Mouse (Mus musculus) gastrocnemius, postnatal 36 days (tissue): Measurements from ENCODE around the gene Txnrd1. TPM values are rescaled to one million over a fixed set of nuclear protein-coding genes. Genes with fewer than 3 reads are reported as not detected.

ENCODE experiments used
- DNase-seq, 2 experiments: peaks; one replicate each; pipeline ENCODE4 v3.0.0; 2022
- intact Hi-C: fragments of 180-260 bp; cut with DNase I; formaldehyde crosslinking; loops from one replicate; pipeline ENCODE4 v1.15.1; 2025
- total RNA-seq, 2 experiments: library from RNA; stranded (reverse); gene quantifications; 2 replicates each; pipeline ENCODE4 v1.2.3; 2021

The Txnrd1 gene
- total RNA-seq, 2 experiments from 2014 or later = 44.4 to 46.8 TPM

DNA sequence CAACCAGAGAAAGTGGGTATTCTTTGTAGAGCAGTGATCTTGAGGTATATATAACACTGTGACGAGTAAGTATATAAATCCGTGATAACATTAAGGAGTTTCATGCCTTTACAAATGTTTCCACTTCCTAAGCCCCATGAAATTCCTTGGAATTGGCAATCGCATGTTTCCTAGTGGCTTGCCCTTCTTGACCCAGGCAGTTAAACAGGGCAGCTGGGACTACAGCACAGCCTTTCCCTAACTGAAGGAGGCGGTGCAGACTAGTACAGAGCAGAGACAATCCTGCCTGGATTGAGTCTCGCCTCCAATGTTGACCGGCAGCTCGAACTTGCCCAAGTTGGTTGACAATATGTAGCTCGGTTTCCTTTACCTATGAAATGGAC is 25.8 kb downstream of the Txnrd1 start:
- no peak for DNase-seq
- intact Hi-C loops = loop anchor here (5.0 kb wide), 1 partner anchor 47 kb away; no protein-coding TSS in a partner anchor

GRCm38 (mm10) chr10:82860181-82860928 is 26.6 kb downstream of the Txnrd1 start:
- DNase-seq = peak; percentile 40 to 63
- intact Hi-C loops = loop anchor here (5.0 kb wide), 2 partner anchors 37 to 98 kb away; partner anchors contain the start of gene Nfyb

GRCm38 (mm10) chr10:82860929-82861315 is 27.2 kb downstream of the Txnrd1 start:
- intact Hi-C loops = loop anchor here (5.0 kb wide), 2 partner anchors 36 to 99 kb away; partner anchors contain the start of gene Nfyb

DNA sequence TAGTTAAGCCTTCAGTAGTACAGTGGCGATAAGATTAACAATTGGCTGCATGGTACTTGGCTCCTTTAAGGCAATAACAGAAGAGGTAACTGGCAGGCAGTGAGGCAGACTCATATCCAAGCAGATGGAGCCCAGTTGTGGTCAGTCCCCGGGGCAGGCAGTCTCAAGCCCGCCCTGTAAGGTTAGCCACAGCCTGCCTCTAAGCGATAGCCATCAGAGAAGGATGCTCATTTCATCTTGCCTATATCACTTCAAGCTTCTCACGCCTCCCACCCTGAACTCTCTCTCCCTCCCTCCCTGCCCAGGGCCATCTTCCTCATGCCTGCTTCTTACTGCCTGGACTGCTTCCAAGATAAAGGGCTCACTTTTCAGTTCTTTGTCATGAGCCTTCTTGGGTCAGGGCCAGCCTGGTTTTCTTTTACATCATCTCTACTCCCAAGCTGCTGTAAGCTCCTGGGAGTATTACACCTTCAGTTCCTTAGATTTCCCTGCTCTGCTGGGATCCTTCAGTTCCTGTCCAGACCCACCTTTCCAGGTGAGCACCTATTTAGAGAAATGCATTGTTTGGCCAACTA is 29.4 kb downstream of the Txnrd1 start:
- intact Hi-C loops = loop anchor here (5.0 kb wide), 2 partner anchors 34 to 101 kb away; partner anchors contain the start of gene Nfyb
- DNase-seq = no peak

More at GRCm38 (mm10) chr10:82860929-82861315, 27.2 kb downstream of the Txnrd1 start:
- DNase-seq = no peak

- intact Hi-C loops = loop anchor here (5.0 kb wide), 2 partner anchors 33 to 102 kb away; partner anchors contain the start of gene Nfyb
- peak in 1 of 2 experiments; percentile 29 for DNase-seq
These were observed 30.1 kb downstream of the Txnrd1 start for GRCm38 (mm10) chr10:82863827-82864226.

- intact Hi-C loops = no loop called here
- DNase-seq = no peak
These were observed 32.6 kb downstream of the Txnrd1 start, which contains the start of gene Eid3 for GRCm38 (mm10) chr10:82866356-82866755. Eid3 (plus strand) TSS chr10:82866626.

DNA sequence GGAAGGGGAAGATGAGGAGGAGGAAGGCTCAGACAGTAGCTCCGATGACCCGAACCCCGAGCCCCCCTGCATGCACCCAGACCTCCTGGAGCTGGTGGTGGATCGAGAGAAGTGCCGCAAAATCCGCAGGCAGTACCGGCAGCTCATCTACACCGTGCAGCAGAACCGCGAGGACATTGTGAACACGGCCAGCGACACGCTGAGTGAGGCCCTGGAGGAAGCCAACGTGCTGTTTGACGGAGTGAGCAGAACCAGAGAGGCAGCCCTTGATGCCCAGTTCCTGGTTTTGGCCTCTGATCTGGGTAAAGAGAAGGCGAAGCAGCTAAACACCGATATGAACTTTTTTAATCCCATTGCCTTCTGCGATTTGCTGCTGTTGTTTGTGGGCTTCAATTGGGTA is 33.1 kb downstream of the Txnrd1 start:
- no peak for DNase-seq
- intact Hi-C loops = no loop called here

DNA sequence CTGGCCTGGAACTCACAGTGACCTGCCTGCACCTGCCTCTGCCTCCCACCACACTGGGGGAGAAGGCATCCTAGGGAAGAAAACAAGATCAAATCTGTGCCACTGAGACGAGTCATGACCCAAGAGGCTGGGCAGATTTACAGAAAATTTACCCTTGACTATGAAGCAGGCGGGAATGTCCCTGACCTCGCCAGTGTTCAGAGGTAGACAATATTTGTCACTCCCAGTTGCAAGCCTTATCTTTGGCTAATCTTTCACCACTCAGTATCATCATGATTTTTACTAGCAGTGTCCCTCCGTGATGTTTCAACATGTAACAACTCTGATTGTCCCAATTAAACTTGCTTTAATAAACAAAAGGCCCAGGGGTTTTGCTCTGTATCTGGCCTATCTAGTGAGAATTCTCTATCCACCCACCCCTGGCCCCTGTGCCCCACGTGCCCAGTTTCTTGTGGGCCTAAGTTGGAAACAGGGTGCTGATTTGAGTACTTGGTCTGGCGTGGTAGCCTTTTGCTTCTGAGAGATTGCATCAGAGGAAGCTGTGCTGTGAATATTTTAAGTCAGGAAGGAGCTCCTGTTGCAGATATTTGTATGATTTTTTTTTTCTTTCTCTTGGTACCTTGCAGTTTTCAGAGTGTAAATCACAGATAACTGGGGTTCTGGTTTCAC is 34.8 kb downstream of the Txnrd1 start:
- intact Hi-C loops = no loop called here
- DNase-seq = no peak

DNA sequence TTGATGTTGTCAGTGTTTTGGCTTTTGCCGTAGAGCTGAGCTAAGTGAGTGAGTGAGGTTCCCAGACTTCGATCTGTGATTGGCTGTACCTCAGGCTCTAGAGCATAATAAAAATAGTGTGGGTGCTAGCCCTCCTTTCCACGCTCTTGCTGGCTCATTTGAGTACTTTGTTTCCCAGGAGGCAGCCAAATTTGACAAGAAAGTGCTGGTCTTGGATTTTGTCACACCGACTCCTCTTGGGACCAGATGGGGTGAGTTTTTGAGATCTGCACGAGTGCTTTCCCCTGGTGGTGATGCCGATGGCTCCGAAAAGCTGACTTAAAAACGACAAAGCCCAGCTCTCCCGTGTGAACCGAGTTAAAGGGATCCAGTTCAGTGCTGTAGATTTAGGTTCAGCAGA is 41.7 kb downstream of the Txnrd1 start:
- intact Hi-C loops = no loop called here
- no peak for DNase-seq

GRCm38 (mm10) chr10:82876076-82876796 is 42.5 kb downstream of the Txnrd1 start:
- intact Hi-C loops = no loop called here
- DNase-seq = no peak

- DNase-seq = no peak
- intact Hi-C loops = no loop called here
These were observed 53.6 kb downstream of the Txnrd1 start for GRCm38 (mm10) chr10:82887354-82887753.

- intact Hi-C loops = no loop called here
- DNase-seq = no peak
These were observed 54.8 kb downstream of the Txnrd1 start for GRCm38 (mm10) chr10:82888576-82888975.

GRCm38 (mm10) chr10:82889447-82889973 is 55.8 kb downstream of the Txnrd1 start:
- peak in 1 of 2 experiments; percentile 59 for DNase-seq
- intact Hi-C loops = no loop called here

- DNase-seq = no peak
- intact Hi-C loops = no loop called here
These were observed 57.2 kb downstream of the Txnrd1 start for GRCm38 (mm10) chr10:82890936-82891335.

- DNase-seq = no peak
- intact Hi-C loops = no loop called here
These were observed 57.7 kb downstream of the Txnrd1 start for GRCm38 (mm10) chr10:82891427-82891826.

DNA sequence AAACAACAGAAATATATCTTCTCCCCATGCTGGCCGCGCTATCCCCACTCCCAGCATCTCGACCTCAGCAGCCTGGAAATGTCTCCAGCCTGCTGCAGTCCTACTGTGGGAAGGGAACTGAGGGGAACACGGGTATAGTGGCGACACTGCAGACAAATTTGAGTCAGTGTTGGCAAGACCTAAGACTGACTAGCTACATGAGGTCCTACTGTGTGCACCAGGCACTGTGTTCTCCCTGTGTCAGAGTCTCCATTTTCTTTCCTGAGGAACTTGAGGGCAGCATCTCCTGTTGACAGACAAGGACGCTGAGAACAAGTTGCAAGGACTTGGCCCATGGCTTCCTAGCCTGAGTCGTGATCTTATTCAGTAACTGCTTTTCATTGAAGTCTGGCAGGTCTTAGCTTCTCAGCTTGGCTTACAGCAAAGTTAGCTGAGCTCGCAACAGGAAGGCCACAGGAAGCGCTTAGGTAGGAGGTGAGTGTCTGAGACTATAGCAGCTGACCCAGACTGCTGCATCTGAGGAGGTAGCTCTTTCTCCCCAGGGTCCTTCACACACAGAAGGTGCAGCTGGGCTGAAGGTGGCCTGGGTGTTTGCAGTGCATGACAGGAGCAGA is 58.8 kb downstream of the Txnrd1 start:
- intact Hi-C loops = no loop called here
- no peak for DNase-seq

GRCm38 (mm10) chr10:82893872-82894650 is 60.3 kb downstream of the Txnrd1 start:
- no peak for DNase-seq
- intact Hi-C loops = no loop called here

DNA sequence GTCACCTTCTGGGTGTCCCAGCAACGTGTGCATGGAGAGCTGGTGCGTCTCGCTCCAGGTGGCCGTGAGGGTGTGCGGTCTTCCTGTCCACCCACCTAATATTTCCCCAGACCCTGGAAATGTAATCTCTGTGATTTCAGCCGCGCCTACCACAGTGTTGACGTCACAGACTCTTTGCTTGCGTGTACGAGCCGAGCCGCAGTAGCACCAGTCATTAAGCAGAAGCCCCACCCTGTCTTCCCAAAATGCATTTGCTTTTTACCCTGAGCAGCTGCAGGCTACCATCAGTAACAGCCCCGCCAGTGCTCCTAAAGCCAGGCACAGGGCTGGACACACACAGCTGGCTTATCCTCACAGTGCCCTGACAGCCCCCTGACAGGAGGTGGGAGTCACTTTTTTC is 64.2 kb downstream of the Txnrd1 start:
- DNase-seq = no peak
- intact Hi-C loops = loop anchor here (5.0 kb wide), 1 partner anchor 36 kb away; no protein-coding TSS in a partner anchor

- intact Hi-C loops = loop anchor here (5.0 kb wide), 1 partner anchor 37 kb away; no protein-coding TSS in a partner anchor
- DNase-seq = no peak
These were observed 65.1 kb downstream of the Txnrd1 start for GRCm38 (mm10) chr10:82898893-82899292.
